Mouse (Mus musculus): ENCODE measurements at regions not wholly inside any gene's neighbourhood (a gene's known extent, or its start where the extent isn't known, plus 50 kb on each side); places are given as distances from the start of the nearest gene placed in this dataset.

DNA sequence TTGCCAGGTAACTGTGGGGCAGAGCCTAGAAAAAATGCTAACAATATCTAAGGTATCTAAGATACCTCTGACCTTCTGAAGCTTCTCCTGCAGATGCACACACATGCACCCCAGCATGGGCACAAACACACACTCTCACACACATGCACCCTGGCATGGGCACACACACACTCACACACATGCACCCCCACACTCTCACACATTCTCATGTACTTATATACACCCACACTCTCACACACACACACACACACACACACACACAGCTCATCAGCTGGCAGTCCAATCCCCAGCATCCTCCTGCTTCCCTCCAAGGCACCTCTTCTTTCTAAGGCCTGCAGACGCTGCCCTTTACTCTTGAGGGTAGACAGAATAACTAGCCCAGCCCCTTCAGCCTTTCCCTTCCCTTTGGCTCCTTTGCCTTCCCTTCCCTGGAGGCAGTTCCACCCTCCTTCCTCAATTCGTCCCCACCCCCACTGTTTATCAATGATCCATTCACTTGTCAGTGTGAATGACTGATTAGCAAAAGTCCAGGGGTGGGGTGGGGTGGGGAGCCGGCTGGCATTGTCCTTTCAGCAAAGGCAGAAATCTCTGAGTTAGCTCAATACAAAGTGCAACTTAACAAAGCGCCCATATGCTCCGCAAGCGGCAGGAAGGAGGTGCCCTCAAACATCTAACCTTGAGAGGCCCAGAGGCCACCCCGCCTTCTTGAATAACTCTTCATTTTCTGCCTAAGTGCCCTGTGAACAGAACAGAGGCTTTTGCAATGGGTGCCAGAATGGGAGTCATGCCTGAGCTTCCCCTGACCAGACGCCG lies 102.1 kb downstream of the Gm9376 start:
- no peak overlapping the region for H3K9ac ChIP-seq (ENCODE audit: low read depth, low read length)
- no peaks in the 10 kb centered on the region for H3K36me3 ChIP-seq (ENCODE audit: control insufficient read depth, insufficient read depth, low read length)
- peak; percentile 45 for ATAC-seq (ENCODE audit: low FRiP score, low TSS enrichment)
- no peaks in the 10 kb centered on the region for H3K27me3 ChIP-seq (ENCODE audit: control insufficient read depth, insufficient read depth, low read length)
- no peak overlapping the region for H3K27ac ChIP-seq (ENCODE audit: low read depth, low read length)
- H3K4me3 ChIP-seq (ENCODE audit: low read length) = no peak overlapping the region
- no peaks in the 10 kb centered on the region for H3K9me3 ChIP-seq (ENCODE audit: control insufficient read depth, low read length)
- H3K4me2 ChIP-seq (replicated peaks; ENCODE audit: low read depth, low read length) = peak overlapping the region; percentile 27
- WGBS = 9% methylated on average over 9 of the region's 9 CpGs
- H3K4me1 ChIP-seq (ENCODE audit: control insufficient read depth, insufficient read depth, low read length) = peaks cover 7% of the 10 kb centered on the region

DNA sequence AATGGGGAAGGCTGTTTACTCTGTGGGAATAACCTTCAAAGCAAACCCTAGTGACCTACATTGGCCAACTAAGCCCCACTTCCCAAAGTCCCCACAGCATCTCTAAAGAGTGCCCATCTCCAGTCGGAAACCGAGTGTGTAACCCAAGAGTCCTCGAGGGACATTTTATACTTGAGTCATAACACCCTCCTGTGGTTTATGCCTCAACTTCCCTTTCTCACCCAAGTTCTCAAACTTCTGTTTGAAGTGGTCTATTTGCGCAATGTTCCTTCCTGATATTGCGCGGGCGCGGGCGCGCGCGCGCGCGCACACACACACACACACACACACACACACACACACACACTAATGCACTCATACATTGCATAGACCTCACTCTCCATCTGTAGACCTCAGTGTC lies 104.6 kb downstream of the Gm9376 start:
- no peaks in the 10 kb centered on the region for H3K27me3 ChIP-seq (ENCODE audit: control insufficient read depth, insufficient read depth, low read length)
- H3K27ac ChIP-seq (ENCODE audit: low read depth, low read length) = no peak overlapping the region
- H3K9ac ChIP-seq (ENCODE audit: low read depth, low read length) = no peak overlapping the region
- 95% methylated on average over 15 of the region's 15 CpGs for WGBS
- H3K36me3 ChIP-seq (ENCODE audit: control insufficient read depth, insufficient read depth, low read length) = no peaks in the 10 kb centered on the region
- no peak for ATAC-seq (ENCODE audit: low FRiP score, low TSS enrichment)
- peaks cover 7% of the 10 kb centered on the region for H3K4me1 ChIP-seq (ENCODE audit: control insufficient read depth, insufficient read depth, low read length)
- H3K4me2 ChIP-seq (replicated peaks; ENCODE audit: low read depth, low read length) = no peak overlapping the region
- H3K4me3 ChIP-seq (ENCODE audit: low read length) = no peak overlapping the region
- no peaks in the 10 kb centered on the region for H3K9me3 ChIP-seq (ENCODE audit: control insufficient read depth, low read length)

DNA sequence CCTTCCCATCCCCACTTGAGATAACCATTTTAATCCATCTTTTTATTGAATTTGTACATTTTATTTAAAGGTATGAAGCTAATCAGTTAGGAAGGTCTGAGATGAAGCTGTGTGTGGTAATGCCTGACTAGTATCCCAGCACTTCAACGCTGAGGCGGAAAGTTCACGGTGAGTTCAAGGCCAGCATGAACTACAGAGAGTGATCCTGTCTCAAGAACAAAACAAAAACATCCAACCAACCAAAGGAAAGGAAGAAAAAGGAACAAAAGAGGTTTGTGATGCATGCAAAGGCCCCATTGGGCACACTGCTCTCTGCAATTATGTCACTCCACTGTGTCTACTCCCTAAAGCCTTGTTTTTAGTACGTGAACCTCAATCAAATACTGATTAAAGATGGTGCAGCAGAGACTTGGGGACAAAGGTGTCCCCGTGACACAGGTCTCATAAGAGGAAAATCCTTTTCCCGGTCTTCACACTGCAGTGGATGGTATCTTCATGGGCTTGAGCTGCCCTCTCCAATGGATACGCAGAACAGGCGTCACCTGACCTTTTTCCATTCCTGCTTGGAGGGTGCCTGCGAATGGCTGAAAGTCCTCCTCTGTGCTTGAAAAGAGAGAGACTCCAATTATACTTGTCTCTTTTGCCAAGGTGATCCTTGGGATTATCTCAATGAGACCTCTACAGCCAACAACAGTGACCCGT lies 108.2 kb downstream of the Gm9376 start:
- H3K36me3 ChIP-seq (ENCODE audit: control insufficient read depth, insufficient read depth, low read length) = no peaks in the 10 kb centered on the region
- H3K27me3 ChIP-seq (ENCODE audit: control insufficient read depth, insufficient read depth, low read length) = no peaks in the 10 kb centered on the region
- H3K4me2 ChIP-seq (replicated peaks; ENCODE audit: low read depth, low read length) = no peak overlapping the region
- no peak for ATAC-seq (ENCODE audit: low FRiP score, low TSS enrichment)
- 90% methylated on average over 10 of the region's 10 CpGs for WGBS
- H3K9ac ChIP-seq (ENCODE audit: low read depth, low read length) = no peak overlapping the region
- H3K4me3 ChIP-seq (ENCODE audit: low read length) = no peak overlapping the region
- H3K9me3 ChIP-seq (ENCODE audit: control insufficient read depth, low read length) = no peaks in the 10 kb centered on the region
- no peak overlapping the region for H3K27ac ChIP-seq (ENCODE audit: low read depth, low read length)
- no peaks in the 10 kb centered on the region for H3K4me1 ChIP-seq (ENCODE audit: control insufficient read depth, insufficient read depth, low read length)

DNA sequence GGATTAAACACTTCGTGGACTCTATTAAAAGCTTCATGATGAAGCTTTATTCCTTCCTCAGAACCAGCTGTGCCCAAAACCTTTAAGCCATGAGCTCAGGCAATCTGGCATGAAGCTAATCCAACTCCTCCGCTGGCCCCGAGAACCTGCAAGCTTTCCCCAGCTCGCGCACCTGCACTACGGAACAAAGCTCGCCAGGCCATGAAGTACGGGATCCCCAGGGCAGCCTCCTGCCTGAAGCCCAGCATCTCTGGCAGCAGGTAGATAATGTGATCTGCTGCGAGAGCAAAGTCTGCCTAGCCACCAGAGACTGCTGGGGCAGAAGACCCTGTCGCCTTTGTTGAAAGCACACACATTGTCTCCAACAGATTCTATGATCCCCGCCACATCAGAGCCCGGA lies 108.9 kb downstream of the Gm9376 start:
- Histone ChIP-seq H3K27ac (ENCODE audit: low read depth, low read length) (no peak overlapping the region), H3K9ac (ENCODE audit: low read depth, low read length) (no peak overlapping the region), H3K9me3 (ENCODE audit: control insufficient read depth, low read length) (no peaks in the 10 kb centered on the region), H3K4me3 (ENCODE audit: low read length) (no peak overlapping the region), H3K27me3 (ENCODE audit: control insufficient read depth, insufficient read depth, low read length) (no peaks in the 10 kb centered on the region), H3K36me3 (ENCODE audit: control insufficient read depth, insufficient read depth, low read length) (no peaks in the 10 kb centered on the region), H3K4me2 (replicated peaks; ENCODE audit: low read depth, low read length) (no peak overlapping the region), H3K4me1 (ENCODE audit: control insufficient read depth, insufficient read depth, low read length) (no peaks in the 10 kb centered on the region)
- ATAC-seq (ENCODE audit: low FRiP score, low TSS enrichment) = no peak
- WGBS = 94% methylated on average over 12 of the region's 12 CpGs

DNA sequence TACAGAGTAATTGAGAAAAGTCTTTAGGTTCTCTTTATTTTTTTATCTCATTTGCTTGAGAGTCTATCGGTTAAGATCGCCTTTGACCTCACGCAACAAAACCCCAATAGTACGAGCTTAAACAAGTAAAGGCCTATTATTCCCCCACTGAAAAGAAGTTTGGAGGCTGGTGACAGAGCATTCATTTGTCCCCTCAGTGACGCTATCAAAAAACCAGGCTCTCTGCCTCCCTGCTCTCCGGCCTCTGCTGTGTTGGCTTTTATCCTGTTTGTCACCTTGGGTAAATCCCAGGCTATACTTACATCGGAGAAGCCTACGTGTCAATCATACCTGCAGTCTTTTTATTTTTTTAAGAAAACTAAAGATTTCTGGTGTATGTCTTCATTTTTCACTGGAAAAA lies 112.9 kb downstream of the Gm9376 start:
- no peak overlapping the region for H3K4me2 ChIP-seq (replicated peaks; ENCODE audit: low read depth, low read length)
- no peak for ATAC-seq (ENCODE audit: low FRiP score, low TSS enrichment)
- no peaks in the 10 kb centered on the region for H3K4me1 ChIP-seq (ENCODE audit: control insufficient read depth, insufficient read depth, low read length)
- H3K36me3 ChIP-seq (ENCODE audit: control insufficient read depth, insufficient read depth, low read length) = no peaks in the 10 kb centered on the region
- no peak overlapping the region for H3K27ac ChIP-seq (ENCODE audit: low read depth, low read length)
- H3K9ac ChIP-seq (ENCODE audit: low read depth, low read length) = no peak overlapping the region
- no peaks in the 10 kb centered on the region for H3K9me3 ChIP-seq (ENCODE audit: control insufficient read depth, low read length)
- H3K4me3 ChIP-seq (ENCODE audit: low read length) = no peak overlapping the region
- no peaks in the 10 kb centered on the region for H3K27me3 ChIP-seq (ENCODE audit: control insufficient read depth, insufficient read depth, low read length)
- 93% methylated on average over 8 of the region's 8 CpGs for WGBS

DNA sequence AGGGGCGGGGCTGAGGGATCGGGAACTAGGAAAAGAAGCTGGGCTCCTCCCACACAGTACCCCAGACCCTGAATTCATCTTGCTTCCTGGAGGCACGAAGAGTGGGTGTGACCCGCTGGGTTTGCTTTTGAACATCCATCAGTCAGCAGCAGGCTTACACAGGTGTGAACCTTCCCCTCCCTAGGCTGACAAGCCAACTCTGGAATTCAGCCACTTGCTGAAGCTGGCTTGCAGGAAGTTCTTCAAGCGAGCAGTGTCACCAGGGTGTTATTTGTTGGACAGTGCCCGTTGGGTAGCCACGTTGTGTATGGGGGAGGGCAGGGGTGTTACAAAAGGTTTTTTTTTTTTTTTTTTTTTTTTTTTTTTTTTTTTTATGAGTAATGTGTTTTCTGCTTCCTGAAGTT lies 118.8 kb downstream of the Gm9376 start:
- WGBS = 7% methylated on average over 7 of the region's 7 CpGs
- Histone ChIP-seq H3K9me3 (ENCODE audit: control insufficient read depth, low read length) (no peaks in the 10 kb centered on the region), H3K36me3 (ENCODE audit: control insufficient read depth, insufficient read depth, low read length) (no peaks in the 10 kb centered on the region), H3K27ac (ENCODE audit: low read depth, low read length) (no peak overlapping the region), H3K4me1 (ENCODE audit: control insufficient read depth, insufficient read depth, low read length) (no peaks in the 10 kb centered on the region), H3K9ac (ENCODE audit: low read depth, low read length) (no peak overlapping the region), H3K4me2 (replicated peaks; ENCODE audit: low read depth, low read length) (peak overlapping the region; percentile 32), H3K4me3 (ENCODE audit: low read length) (0 out of 2 replicates have a peak overlapping the region, but pooled peaks have one; percentile 11), H3K27me3 (ENCODE audit: control insufficient read depth, insufficient read depth, low read length) (no peaks in the 10 kb centered on the region)
- ATAC-seq (ENCODE audit: low FRiP score, low TSS enrichment) = peak; percentile 89

DNA sequence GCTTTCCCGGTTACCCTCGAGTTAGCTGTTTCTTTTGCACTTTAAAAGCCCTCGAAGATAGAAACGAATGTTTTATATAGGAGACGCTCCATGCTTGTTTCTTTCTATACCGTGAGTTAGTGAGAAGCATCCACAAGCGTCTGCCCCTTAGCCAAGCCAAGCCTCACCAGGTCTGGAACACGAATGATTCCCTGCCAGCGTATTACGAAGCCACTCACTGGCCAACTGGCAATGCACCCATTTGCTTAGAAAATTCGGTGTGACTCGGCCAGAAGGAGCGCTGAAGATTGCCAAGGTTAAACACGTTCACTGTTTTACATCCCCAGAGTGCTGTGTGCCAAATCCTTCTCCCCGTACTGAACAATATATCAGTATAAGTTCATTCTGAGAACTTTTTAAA lies 121.3 kb downstream of the Gm9376 start:
- Histone ChIP-seq H3K9ac (ENCODE audit: low read depth, low read length) (no peak overlapping the region), H3K27ac (ENCODE audit: low read depth, low read length) (no peak overlapping the region), H3K4me1 (ENCODE audit: control insufficient read depth, insufficient read depth, low read length) (no peaks in the 10 kb centered on the region), H3K9me3 (ENCODE audit: control insufficient read depth, low read length) (no peaks in the 10 kb centered on the region), H3K36me3 (ENCODE audit: control insufficient read depth, insufficient read depth, low read length) (no peaks in the 10 kb centered on the region), H3K4me2 (replicated peaks; ENCODE audit: low read depth, low read length) (no peak overlapping the region), H3K27me3 (ENCODE audit: control insufficient read depth, insufficient read depth, low read length) (no peaks in the 10 kb centered on the region), H3K4me3 (ENCODE audit: low read length) (no peak overlapping the region)
- ATAC-seq (ENCODE audit: low FRiP score, low TSS enrichment) = no peak
- WGBS = 85% methylated on average over 15 of the region's 15 CpGs

DNA sequence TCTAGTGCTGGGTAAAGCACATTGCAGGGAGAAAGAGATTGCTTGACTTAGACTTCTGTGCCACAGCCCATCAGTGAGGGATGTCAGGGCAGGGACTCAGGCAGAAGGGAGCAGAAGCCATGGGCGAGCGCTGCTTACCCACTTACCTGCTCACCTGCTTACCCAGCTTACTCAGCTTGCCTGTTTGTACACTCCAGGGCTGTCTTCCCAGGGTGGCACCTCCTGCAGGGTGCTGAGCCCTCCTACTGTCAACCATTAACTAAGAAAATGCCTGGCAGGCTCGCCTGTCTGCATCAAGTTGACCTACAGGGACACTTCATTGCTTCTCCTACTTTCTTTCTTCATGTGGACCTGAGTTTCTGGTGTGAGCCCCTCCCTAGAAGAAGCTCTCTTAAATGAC lies 124.0 kb downstream of the Gm9376 start:
- H3K27me3 ChIP-seq (ENCODE audit: control insufficient read depth, insufficient read depth, low read length) = no peaks in the 10 kb centered on the region
- peaks cover 2% of the 10 kb centered on the region; the same call in 1 of the 2 replicates for H3K4me1 ChIP-seq (ENCODE audit: control insufficient read depth, insufficient read depth, low read length)
- no peak overlapping the region for H3K9ac ChIP-seq (ENCODE audit: low read depth, low read length)
- H3K4me2 ChIP-seq (replicated peaks; ENCODE audit: low read depth, low read length) = no peak overlapping the region
- no peak for ATAC-seq (ENCODE audit: low FRiP score, low TSS enrichment)
- H3K36me3 ChIP-seq (ENCODE audit: control insufficient read depth, insufficient read depth, low read length) = no peaks in the 10 kb centered on the region
- no peak overlapping the region for H3K4me3 ChIP-seq (ENCODE audit: low read length)
- 68% methylated on average over 3 of the region's 3 CpGs for WGBS
- H3K9me3 ChIP-seq (ENCODE audit: control insufficient read depth, low read length) = no peaks in the 10 kb centered on the region
- no peak overlapping the region for H3K27ac ChIP-seq (ENCODE audit: low read depth, low read length)

DNA sequence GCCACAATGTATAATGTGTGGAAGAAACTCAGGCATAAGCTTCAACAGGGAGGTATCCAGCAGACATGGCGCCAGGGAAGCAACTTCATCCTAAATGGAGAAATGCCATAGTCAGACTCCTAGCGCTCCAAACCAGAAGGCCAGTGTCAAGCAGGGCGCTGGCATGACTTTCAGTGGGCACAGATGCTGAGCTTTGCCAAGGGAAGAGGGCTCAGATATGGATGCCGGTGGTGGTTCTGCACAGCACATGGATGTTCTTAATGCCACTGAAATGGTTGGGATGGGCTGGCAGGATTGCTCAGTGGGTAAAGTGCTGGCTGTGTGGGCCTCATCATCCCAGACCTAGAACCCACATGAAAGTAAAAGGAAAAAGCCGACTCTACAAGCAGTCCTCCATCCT lies 124.8 kb downstream of the Gm9376 start:
- ATAC-seq (ENCODE audit: low FRiP score, low TSS enrichment) = no peak
- no peaks in the 10 kb centered on the region for H3K36me3 ChIP-seq (ENCODE audit: control insufficient read depth, insufficient read depth, low read length)
- no peak overlapping the region for H3K9ac ChIP-seq (ENCODE audit: low read depth, low read length)
- no peak overlapping the region for H3K27ac ChIP-seq (ENCODE audit: low read depth, low read length)
- H3K27me3 ChIP-seq (ENCODE audit: control insufficient read depth, insufficient read depth, low read length) = no peaks in the 10 kb centered on the region
- peaks cover 2% of the 10 kb centered on the region; the same call in 1 of the 2 replicates for H3K4me1 ChIP-seq (ENCODE audit: control insufficient read depth, insufficient read depth, low read length)
- 86% methylated on average over 5 of the region's 5 CpGs for WGBS
- no peaks in the 10 kb centered on the region for H3K9me3 ChIP-seq (ENCODE audit: control insufficient read depth, low read length)
- H3K4me2 ChIP-seq (replicated peaks; ENCODE audit: low read depth, low read length) = no peak overlapping the region
- H3K4me3 ChIP-seq (ENCODE audit: low read length) = no peak overlapping the region
